Mouse (Mus musculus) liver, embryonic 14.5 days (tissue): ENCODE measurements at regions not wholly inside any gene's neighbourhood (a gene's known extent, or its start where the extent isn't known, plus 50 kb on each side); places are given as distances from the start of the nearest gene placed in this dataset.

Experiments
- CTCF ChIP-seq: IDR thresholded peaks from 2 replicates; pipeline ENCODE4 v1.5.1; 2016; ENCODE audit warnings: antibody characterized with exemption, low read depth, control low read depth
- EP300 ChIP-seq: IDR thresholded peaks from 2 replicates; pipeline ENCODE4 v1.6.1; 2016; ENCODE audit warnings: antibody characterized with exemption, low read depth

DNA sequence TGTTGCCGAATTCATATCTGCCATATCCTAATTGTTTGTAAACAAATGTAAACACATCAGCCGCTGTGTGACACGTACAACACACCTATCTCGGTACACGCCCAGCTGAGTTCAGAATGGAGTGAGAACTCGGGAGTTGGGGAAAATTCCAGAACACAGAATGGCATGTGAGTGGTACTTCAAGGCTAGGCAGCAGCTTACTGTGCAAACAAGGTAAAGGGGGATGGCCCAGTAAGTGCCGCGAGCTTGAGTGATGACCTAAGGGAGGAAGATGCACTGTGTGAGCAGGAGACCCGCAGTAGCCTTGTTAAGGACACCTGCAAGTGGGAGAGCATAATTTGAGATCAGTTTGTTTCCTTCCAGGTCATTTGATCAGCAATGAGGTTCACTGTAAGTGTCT lies 74.0 kb downstream of the Spry2 start:
- TF ChIP-seq CTCF (no peak), EP300 (no peak)
